Mouse (Mus musculus) hindbrain, embryonic 14.5 days (tissue): Measurements from ENCODE around the gene Zcchc24. TPM values are rescaled to one million over a fixed set of nuclear protein-coding genes. Genes with fewer than 3 reads are reported as not detected.

Experiments used
- ATAC-seq: fragments of 200-750 bp; cut with Nextera tagmentation; 2 replicates; pipeline ENCODE4 v1.8.0; 2017; ENCODE audit warnings: moderate number of reproducible peaks, mild to moderate bottlenecking, moderate TSS enrichment, moderate library complexity; ENCODE audit not compliant: low FRiP score
- DNase-seq: peaks from one replicate; pipeline ENCODE4 v3.0.0-alpha.2; 2015; ENCODE audit warnings: low spot score
- H3K27ac ChIP-seq: fragments of 300-500 bp; sonication (generic); 2 replicates; pipeline ENCODE4 v1.5.1; 2014; ENCODE audit warnings: mild to moderate bottlenecking, moderate library complexity
- H3K27me3 ChIP-seq: fragments of 300-500 bp; sonication (generic); 2 replicates; pipeline ENCODE4 v1.6.1; 2014; ENCODE audit warnings: mild to moderate bottlenecking, low read length, mixed read lengths; ENCODE audit not compliant: control insufficient read depth, insufficient read depth
- H3K36me3 ChIP-seq: fragments of 300-500 bp; sonication (generic); replicated peaks from 2 replicates; pipeline ENCODE4 v1.6.1; 2014; ENCODE audit not compliant: control insufficient read depth, insufficient read depth
- H3K4me1 ChIP-seq: fragments of 300-500 bp; sonication (generic); replicated peaks from 2 replicates; pipeline ENCODE4 v1.6.1; 2014; ENCODE audit warnings: antibody characterized with exemption, low read length, mixed read lengths; ENCODE audit not compliant: control insufficient read depth, insufficient read depth
- H3K4me2 ChIP-seq: fragments of 300-500 bp; sonication (generic); replicated peaks from 2 replicates; pipeline ENCODE4 v1.6.1; 2014; ENCODE audit warnings: mild to moderate bottlenecking, moderate library complexity
- H3K4me3 ChIP-seq: fragments of 300-500 bp; sonication (generic); replicated peaks from 2 replicates; pipeline ENCODE4 v1.5.1; 2014; ENCODE audit warnings: mild to moderate bottlenecking, low read length
- H3K9ac ChIP-seq: fragments of 300-500 bp; sonication (generic); 2 replicates; pipeline ENCODE4 v1.6.1; 2014
- H3K9me3 ChIP-seq: fragments of 300-500 bp; sonication (generic); 2 replicates; pipeline ENCODE4 v1.6.1; 2016; ENCODE audit warnings: low read length; ENCODE audit not compliant: control insufficient read depth
- WGBS: fragments of 180-500 bp; shearing (Covaris S2); extraction: QIAGEN DNeasy Blood & Tissue Kit; methylation state at CpG from one replicate; pipeline ENCODE4 v1.1.7; 2014; 5-methylcytosine and 5-hydroxymethylcytosine counted together
- polyA plus RNA-seq: library from polyadenylated mRNA; unstranded; fragments of >200 nt; fragmentation: Nextera tagmentation; extraction: Ambion mirVana; gene quantifications from 2 replicates; pipeline ENCODE4 v1.2.1, GENCODE M21; 2014

Gene Zcchc24
- polyA plus RNA-seq, 1 experiment from 2014 or later: 18.5 TPM

DNA sequence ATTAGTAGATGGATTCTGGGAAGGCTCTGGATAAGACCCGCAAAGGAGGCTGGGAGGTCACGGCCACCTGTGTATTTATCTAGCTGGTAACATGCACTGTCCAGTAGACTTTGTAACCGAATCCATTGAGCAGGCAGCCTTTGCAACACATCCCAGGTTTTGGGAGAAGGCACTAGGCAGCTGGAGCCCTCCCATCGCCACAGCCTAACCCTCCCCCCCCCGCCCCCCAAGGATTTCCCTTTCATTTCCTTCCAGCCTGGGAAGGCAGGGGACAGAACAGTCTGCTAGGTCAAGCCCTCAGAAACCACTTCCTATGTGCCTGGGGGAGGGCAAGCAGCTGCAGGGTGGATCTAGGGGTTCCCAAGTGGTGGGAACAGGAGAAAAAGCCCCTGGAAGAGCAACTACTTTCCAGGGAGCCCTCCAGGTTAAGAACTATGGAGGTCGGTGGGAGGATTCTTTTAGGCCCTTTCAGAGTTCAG is 1.1 kb downstream of the Zcchc24 start:
- ATAC-seq (no peak), DNase-seq (no peak)
- H3K27ac ChIP-seq: peak overlapping the region; percentile 69
- peaks cover 32% of the 10 kb centered on the region for H3K4me1 ChIP-seq
- H3K4me3 ChIP-seq: peak overlapping the region; percentile 63
- H3K9ac ChIP-seq: peak overlapping the region; percentile 74
- H3K4me2 ChIP-seq: peak overlapping the region; percentile 99
- WGBS: 14% methylated on average over 6 of the region's 6 CpGs
- H3K27me3 ChIP-seq: no peaks in the 10 kb centered on the region
- H3K9me3 ChIP-seq: no peaks in the 10 kb centered on the region
- H3K36me3 ChIP-seq: no peaks in the 10 kb centered on the region

DNA sequence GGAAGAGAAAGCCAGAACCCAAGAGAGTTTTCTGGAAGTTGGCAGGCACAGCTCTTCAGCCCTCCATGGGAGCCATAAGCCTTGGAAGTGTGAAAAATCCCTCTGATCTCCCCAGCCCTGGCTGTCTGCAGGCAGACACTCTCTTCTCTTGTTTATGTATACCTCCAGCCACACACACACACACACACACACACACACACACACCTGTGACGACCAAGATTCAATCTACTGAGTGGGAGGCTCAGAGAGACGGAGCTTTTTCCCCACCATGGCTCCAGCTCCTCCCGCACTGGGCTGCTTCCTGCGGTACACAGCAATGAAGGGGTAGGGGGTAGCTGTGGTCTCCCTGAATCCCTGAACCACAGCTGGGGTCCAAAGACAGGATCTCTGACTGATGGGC is 2.4 kb downstream of the Zcchc24 start:
- ATAC-seq (no peak), DNase-seq (no peak)
- WGBS: 28% methylated on average over 4 of the region's 4 CpGs
- peak overlapping the region; percentile 63 for H3K4me3 ChIP-seq
- peak overlapping the region; percentile 34; the same call in 1 of the 2 replicates for H3K9ac ChIP-seq
- peaks cover 32% of the 10 kb centered on the region for H3K4me1 ChIP-seq
- H3K27ac ChIP-seq: peak overlapping the region; percentile 81
- H3K36me3 ChIP-seq: no peaks in the 10 kb centered on the region
- no peaks in the 10 kb centered on the region for H3K9me3 ChIP-seq
- H3K4me2 ChIP-seq: peak overlapping the region; percentile 99
- no peaks in the 10 kb centered on the region for H3K27me3 ChIP-seq

DNA sequence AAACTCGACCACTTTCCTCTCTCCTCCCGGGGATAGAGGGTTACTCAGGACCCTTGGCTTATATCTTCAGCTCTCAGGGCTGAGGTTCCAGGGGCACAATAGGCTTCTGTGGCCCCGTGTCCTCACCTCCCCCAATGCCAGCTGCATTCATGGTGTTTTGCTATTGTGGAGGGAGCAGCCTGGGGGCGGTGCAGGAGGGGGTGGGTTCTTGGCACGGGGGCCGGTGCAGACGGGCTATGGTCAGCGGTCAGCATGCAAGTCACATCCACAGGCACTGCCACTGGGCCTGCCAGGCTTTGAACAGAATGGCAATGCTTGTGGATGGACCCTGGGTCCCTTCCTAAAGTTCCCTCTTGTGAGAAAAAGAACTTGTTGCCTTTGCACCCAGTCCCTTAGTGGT is 2.9 kb downstream of the Zcchc24 start:
- Histone ChIP-seq H3K4me3 (peak overlapping the region; percentile 63; the same call in 1 of the 2 replicates), H3K4me1 (peaks cover 32% of the 10 kb centered on the region), H3K27ac (peak overlapping the region; percentile 81), H3K36me3 (no peaks in the 10 kb centered on the region), H3K9ac (no peak overlapping the region; the same call in 1 of the 2 replicates), H3K4me2 (peak overlapping the region; percentile 99), H3K9me3 (no peaks in the 10 kb centered on the region), H3K27me3 (no peaks in the 10 kb centered on the region)
- WGBS: 17% methylated on average over 8 of the region's 8 CpGs
- peak; percentile 75 for ATAC-seq
- DNase-seq: peak; percentile 52

DNA sequence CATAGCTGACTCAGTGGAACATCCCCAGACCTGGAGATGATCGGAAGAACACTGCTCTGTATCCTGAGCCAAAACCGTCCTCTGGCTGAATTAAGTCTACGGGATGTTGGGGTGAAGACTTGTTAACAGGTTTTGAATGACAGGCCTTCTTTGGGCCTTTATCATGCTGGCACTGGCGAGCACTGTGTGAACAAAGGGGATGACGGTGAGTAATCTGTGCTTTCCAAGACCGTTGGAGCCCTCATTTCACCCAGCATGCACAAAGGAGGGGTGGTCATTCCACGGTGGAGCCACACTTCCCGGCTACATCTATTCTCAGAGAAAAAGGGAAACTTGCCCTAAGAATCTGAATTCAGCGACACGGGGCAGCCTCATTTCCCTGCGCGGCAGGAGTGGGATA is 3.7 kb downstream of the Zcchc24 start:
- Histone ChIP-seq H3K4me3 (no peak overlapping the region), H3K27me3 (no peaks in the 10 kb centered on the region), H3K4me1 (peaks cover 32% of the 10 kb centered on the region), H3K9ac (no peak overlapping the region; the same call in 1 of the 2 replicates), H3K27ac (peak overlapping the region; percentile 81; the same call in 1 of the 2 replicates), H3K4me2 (peak overlapping the region; percentile 99), H3K36me3 (no peaks in the 10 kb centered on the region), H3K9me3 (no peaks in the 10 kb centered on the region)
- WGBS: 24% methylated on average over 12 of the region's 12 CpGs
- DNase-seq (no peak), ATAC-seq (no peak)

DNA sequence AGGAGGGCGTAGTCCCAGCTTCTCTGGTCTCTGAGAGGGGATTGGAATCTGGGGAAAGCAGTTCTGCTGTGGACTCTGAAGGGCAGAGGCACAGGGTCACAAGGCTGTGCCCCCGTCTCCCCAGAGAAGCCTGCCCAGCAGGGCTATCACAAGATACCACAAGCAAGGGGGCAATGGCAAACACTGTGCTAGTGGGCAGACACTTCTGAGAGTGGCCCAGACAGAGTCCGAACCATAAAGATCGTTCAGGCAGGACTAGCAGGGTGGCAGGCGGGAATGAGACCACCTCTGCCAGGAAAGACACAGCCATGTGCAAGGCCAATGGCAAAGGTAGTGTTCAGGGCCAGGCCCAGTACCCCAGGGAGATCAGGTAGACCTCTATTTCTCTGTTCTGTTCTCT is 7.7 kb downstream of the Zcchc24 start:
- no peak overlapping the region for H3K4me3 ChIP-seq
- 90% methylated on average over 5 of the region's 5 CpGs for WGBS

DNA sequence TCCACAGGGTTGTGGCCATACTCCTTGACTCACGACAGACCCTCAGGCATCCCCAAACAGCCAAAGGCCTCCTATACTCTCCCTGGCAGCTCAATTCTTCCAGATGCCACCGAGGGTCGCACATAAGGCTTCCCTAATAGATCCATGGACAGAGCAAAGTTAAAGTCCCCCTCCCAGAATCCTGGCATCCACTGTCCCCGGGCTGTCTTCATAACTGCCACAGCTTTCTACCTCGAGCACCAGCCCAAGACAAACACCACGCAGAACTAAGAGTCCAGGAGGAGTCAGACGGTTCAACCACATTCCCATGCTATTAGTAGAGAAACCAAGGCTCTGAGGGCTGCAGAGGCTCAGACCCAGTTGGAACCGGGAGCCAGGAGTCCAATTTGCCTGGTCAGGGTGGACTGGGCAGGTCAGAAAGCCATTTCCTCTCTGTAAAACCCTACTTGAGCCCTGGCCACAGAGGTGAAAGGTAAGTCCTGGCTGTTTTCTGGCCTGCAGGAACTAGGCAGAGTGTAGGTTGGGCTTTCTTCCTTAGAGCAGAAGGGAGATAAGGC is 8.8 kb downstream of the Zcchc24 start:
- WGBS: 81% methylated on average over 8 of the region's 8 CpGs

More for the DNA sequence above, 7.7 kb downstream of the Zcchc24 start:
- H3K9ac ChIP-seq: no peak overlapping the region
- H3K36me3 ChIP-seq: no peaks in the 10 kb centered on the region
- H3K4me1 ChIP-seq: peaks cover 16% of the 10 kb centered on the region; the same call in 1 of the 2 replicates
- no peak overlapping the region for H3K4me2 ChIP-seq
- no peaks in the 10 kb centered on the region for H3K9me3 ChIP-seq
- H3K27ac ChIP-seq: no peak overlapping the region
- no peaks in the 10 kb centered on the region for H3K27me3 ChIP-seq
- ATAC-seq (no peak), DNase-seq (no peak)

DNA sequence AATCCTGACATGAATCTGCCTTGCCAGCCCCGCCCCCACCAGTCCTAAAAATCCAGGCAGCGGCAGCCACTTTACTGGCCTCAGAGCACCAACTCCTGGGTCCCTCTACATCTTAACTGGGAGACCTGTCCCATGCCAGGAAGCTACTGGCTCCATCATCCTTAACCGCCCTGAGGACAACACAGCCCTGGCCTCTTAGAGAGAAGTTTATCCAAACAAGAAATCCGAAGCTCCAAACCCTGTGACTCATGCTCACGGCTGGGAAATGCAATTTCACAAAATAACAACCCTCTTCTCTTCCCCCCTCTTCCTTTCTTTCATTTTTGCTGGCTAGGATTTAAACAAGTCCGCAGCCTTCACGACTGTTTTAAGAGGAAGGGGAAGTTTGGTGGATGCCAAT is 9.3 kb downstream of the Zcchc24 start:
- H3K9me3 ChIP-seq: no peaks in the 10 kb centered on the region
- 77% methylated on average over 7 of the region's 7 CpGs for WGBS
- DNase-seq (no peak), ATAC-seq (no peak)
- peaks cover 25% of the 10 kb centered on the region for H3K4me1 ChIP-seq
- H3K4me3 ChIP-seq: no peak overlapping the region
- no peak overlapping the region for H3K9ac ChIP-seq
- no peak overlapping the region for H3K4me2 ChIP-seq
- H3K27me3 ChIP-seq: no peaks in the 10 kb centered on the region
- no peak overlapping the region for H3K27ac ChIP-seq
- H3K36me3 ChIP-seq: no peaks in the 10 kb centered on the region

More for the DNA sequence above, 8.8 kb downstream of the Zcchc24 start:
- Histone ChIP-seq H3K27ac (no peak overlapping the region), H3K9me3 (no peaks in the 10 kb centered on the region), H3K27me3 (no peaks in the 10 kb centered on the region), H3K36me3 (no peaks in the 10 kb centered on the region), H3K4me2 (no peak overlapping the region), H3K9ac (no peak overlapping the region), H3K4me3 (no peak overlapping the region), H3K4me1 (peaks cover 20% of the 10 kb centered on the region)
- DNase-seq: no peak
- no peak for ATAC-seq

DNA sequence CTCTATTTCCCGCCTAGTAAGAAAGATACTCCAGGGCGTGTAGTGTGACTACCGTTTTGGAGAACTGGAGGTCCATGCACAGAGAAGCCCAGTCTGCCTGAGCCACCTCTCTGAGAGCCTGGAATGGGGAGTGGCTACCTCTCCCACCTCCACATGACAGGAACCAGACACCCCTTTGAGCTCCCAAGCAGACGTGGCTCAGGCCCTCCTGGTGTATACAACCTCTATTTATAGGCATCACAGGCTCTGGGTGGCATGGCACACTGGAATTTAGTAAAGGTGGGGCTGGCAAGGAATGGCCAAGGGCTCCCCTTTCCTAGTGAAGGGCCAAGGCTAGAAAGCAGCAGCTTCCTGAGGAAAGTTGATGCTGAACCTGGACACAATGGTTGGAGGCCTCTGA is 10.9 kb downstream of the Zcchc24 start:
- Histone ChIP-seq H3K4me2 (no peak overlapping the region), H3K27ac (no peak overlapping the region), H3K4me1 (peaks cover 26% of the 10 kb centered on the region), H3K4me3 (no peak overlapping the region), H3K27me3 (no peaks in the 10 kb centered on the region), H3K9me3 (no peaks in the 10 kb centered on the region), H3K36me3 (no peaks in the 10 kb centered on the region), H3K9ac (no peak overlapping the region)
- 77% methylated on average over 4 of the region's 4 CpGs for WGBS
- ATAC-seq: no peak
- DNase-seq: no peak

DNA sequence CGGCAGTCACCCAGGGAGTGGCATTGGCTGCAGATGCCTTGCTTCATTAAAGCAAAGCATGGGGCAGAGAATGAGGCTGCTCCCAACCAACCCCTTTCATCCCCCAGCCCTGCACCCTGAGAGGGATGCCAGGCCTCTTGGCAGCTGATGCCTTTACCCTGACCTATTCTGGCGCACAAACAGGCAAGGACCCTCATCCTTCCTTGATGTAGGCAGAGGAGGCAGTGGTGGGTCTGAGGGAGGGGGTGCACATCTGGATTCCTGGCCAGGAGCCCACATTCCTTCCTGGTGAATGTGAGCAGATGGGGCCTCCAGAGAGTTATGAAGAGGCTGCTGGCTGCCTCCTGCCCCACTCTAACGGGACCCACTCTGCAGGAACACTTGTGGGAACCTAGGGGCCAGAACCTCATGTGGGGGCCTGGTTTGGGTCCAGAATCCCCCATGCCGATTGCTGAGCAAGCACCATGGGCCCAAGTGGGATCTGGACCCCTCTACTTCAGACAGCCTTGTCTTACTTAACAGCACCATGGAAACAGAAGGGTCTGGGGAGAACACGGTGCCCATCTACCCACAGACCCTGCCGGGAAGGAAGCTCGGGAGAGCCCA is 12.4 kb downstream of the Zcchc24 start:
- Histone ChIP-seq H3K9me3 (no peaks in the 10 kb centered on the region), H3K4me2 (no peak overlapping the region), H3K4me1 (peaks cover 26% of the 10 kb centered on the region), H3K27ac (no peak overlapping the region), H3K4me3 (no peak overlapping the region), H3K27me3 (no peaks in the 10 kb centered on the region), H3K36me3 (no peaks in the 10 kb centered on the region), H3K9ac (no peak overlapping the region)
- ATAC-seq: no peak
- WGBS: 69% methylated on average over 7 of the region's 7 CpGs
- DNase-seq: no peak
